Mouse (Mus musculus) gastrocnemius, postnatal 10 days (tissue): ENCODE data around the gene Cpped1. TPM values are rescaled to one million over a fixed set of nuclear protein-coding genes. Genes with fewer than 3 reads are reported as not detected.

Experiments used
- DNase-seq: peaks from one replicate; pipeline ENCODE4 v3.0.0; 2021; ENCODE audit warnings: mixed read lengths
- total RNA-seq, 2 experiments: library from RNA; stranded (reverse); gene quantifications; 2 replicates each; pipeline ENCODE4 v1.2.3; 2021

Gene Cpped1
- total RNA-seq, 2 experiments from 2014 or later: 39.7 to 44.0 TPM

DNA sequence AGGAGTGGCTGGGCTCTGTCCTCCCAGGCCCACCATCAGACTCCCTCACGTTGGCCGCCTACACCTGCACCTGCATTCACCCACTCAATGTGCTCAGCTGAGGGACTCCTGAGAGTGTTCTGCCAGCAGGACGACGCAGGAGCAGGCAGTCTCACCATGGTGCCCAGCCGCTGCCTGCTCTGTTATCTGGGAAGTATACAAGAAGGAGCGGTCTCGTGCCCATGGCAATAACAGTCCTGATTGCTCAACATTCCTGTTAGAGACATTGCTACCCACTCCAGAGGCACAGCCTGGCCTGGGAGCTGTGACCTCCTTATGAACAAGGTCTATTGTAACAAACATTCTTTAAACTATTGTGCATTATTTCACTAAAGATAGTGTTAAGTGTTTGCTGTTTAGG, 151.3 kb downstream of the Cpped1 start:
- no peak for DNase-seq

DNA sequence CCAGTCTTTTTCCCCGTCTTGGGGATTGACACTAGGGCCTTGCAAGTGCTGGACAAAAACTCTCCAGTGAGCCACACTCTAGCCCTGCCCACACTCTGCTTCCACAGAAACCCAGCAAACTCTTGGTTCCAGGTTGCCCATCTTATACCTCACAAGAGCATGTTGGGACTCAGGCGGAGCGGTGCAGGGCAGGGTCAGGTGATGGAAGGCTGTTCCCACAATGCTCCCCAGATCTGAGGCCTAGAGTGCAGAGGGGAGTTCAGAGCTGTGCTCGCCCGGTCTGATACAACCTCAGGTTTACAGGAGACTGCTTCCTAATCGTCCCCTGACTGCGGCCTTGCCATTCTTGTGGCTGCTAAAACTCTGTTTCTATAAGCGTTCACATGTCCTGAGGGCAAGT, 151.8 kb downstream of the Cpped1 start:
- no peak for DNase-seq

DNA sequence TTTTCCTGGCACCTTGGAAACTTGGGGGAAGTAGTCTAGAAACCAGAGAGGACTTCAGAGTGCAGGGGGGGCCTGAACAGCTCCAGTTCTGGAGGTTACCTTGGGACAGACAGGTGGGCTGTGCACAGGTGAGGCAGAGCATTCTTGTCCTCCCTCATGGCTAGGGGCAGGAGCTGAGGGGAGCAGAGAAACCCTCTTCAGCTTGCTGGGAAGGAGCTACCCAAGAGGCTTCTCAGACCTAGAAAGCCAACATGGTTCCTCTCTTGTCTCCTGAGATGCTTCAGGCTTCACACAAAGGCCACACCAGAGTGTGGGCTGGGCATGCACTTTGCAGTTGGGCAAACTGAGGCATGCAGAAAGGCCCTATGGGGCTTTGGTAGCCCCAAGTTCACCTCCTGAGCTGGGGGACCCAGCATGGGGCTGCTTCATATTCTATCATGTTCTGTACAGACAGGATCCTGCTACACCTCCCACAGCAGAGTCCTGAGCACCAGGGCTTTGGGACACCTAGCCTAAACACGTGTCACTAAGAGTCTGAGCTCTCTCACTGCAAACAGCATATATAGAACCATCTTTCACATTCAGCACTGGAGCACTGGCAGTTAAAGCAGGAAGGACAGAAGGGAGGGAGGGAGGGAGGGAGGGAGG, 152.5 kb downstream of the Cpped1 start:
- DNase-seq: no peak

DNA sequence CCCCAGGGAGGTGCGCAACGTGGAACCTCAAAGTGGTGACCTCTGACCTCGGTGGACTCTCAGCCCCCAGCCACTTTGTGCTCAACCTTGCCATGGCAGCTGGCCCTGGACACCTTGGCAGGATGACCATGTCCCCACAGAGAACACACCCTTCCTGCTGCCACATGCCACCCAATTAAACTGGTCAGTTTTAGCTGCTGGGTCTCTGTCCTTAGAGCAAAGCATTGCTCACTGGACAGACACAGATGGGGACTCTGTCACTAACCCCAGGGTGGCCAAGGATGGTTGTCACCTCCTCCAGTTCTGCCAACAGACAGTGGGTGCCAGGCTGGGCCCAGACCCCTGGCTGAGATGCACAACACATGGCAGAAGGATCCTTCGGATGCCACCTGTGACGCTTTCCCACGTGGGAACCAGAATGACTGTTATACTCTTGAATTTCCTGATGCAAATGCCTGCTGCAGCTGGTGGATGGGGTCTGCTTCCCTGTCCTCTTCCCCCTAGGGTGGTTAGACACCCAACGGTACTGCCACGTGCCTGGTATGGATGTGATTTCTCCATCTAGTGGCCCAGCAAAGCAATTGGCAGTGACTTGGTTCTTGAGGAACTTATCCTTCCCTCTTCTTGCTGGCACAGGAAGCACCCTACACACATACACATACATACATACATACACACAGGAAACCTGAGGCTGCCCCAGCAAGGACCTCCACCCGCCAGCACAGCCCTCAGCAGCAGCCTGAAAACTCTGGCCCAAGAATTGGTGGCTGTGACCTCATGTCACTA, 153.8 kb downstream of the Cpped1 start:
- DNase-seq: no peak

DNA sequence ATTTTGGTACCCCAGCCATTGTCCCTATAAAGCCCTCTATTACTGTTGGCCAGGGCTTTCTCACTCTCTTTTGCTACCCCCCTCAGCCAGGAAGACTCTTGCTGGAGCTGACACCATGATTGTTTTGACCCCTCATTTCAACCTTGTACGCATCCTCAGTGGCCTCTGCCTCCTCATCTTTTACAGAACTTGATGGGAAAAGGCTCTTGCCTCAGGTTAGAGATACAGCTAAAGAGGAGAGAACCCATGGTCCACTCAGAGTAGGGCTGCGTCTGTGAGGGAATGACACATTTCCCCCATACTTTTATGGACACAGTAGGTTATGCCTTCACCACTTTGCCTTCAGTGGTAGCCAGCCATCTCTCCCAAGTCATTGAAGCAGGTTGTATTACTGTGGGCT, 155.1 kb downstream of the Cpped1 start:
- DNase-seq: no peak

Other genes starting within 250 kb of the Cpped1 start
- gene Shisa9, start 74.7 kb upstream of the Cpped1 start, total RNA-seq: under 1 TPM; 0.21 to 0.59 TPM